Mouse (Mus musculus) liver (tissue): ENCODE results near the gene Dock4.

Experiments used
- DNase-seq: peaks from one replicate; pipeline ENCODE4 v3.0.0-alpha.2; 2020; ENCODE audit warnings: mixed read lengths

Dock4 gene

GRCm38 (mm10) chr12:40789379-40790361, 343.9 kb downstream of the Dock4 start:
- DNase-seq: no peak

GRCm38 (mm10) chr12:40791221-40791620, 345.5 kb downstream of the Dock4 start:
- no peak for DNase-seq

GRCm38 (mm10) chr12:40792184-40792650, 346.5 kb downstream of the Dock4 start:
- no peak for DNase-seq

GRCm38 (mm10) chr12:40794066-40794465, 348.3 kb downstream of the Dock4 start:
- no peak for DNase-seq

- no peak for DNase-seq
Measured at GRCm38 (mm10) chr12:40794756-40795155, 349.0 kb downstream of the Dock4 start.

- DNase-seq: no peak
Measured at GRCm38 (mm10) chr12:40795768-40796167, 350.0 kb downstream of the Dock4 start.

GRCm38 (mm10) chr12:40796813-40797491, 351.2 kb downstream of the Dock4 start:
- no peak for DNase-seq

- DNase-seq: no peak
Measured at GRCm38 (mm10) chr12:40797561-40798343, 352.0 kb downstream of the Dock4 start.

GRCm38 (mm10) chr12:40798344-40799017, 352.7 kb downstream of the Dock4 start:
- DNase-seq: no peak

- DNase-seq: no peak
Measured at GRCm38 (mm10) chr12:40801456-40801855, 355.7 kb downstream of the Dock4 start.

GRCm38 (mm10) chr12:40805257-40805656, 359.5 kb downstream of the Dock4 start:
- DNase-seq: no peak

- no peak for DNase-seq
Measured at GRCm38 (mm10) chr12:40807916-40808315, 362.2 kb downstream of the Dock4 start.

- DNase-seq: no peak
Measured at GRCm38 (mm10) chr12:40813474-40813873, 367.7 kb downstream of the Dock4 start.

- DNase-seq: no peak
Measured at GRCm38 (mm10) chr12:40814659-40815363, 369.1 kb downstream of the Dock4 start.

GRCm38 (mm10) chr12:40818046-40818708, 372.4 kb downstream of the Dock4 start:
- DNase-seq: no peak

- no peak for DNase-seq
Measured at GRCm38 (mm10) chr12:40823631-40824030, 377.9 kb downstream of the Dock4 start.

GRCm38 (mm10) chr12:40824251-40824650, 378.5 kb downstream of the Dock4 start:
- DNase-seq: no peak

- DNase-seq: no peak
Measured at GRCm38 (mm10) chr12:40825935-40826460, 380.2 kb downstream of the Dock4 start.

- no peak for DNase-seq
Measured at GRCm38 (mm10) chr12:40826491-40826890, 380.7 kb downstream of the Dock4 start.

- DNase-seq: no peak
Measured at GRCm38 (mm10) chr12:40828025-40828424, 382.3 kb downstream of the Dock4 start.

GRCm38 (mm10) chr12:40829269-40829668, 383.5 kb downstream of the Dock4 start:
- DNase-seq: no peak
